Mouse (Mus musculus) E14TG2a.4 (cell line): ENCODE measurements at regions not wholly inside any gene's neighbourhood (a gene's known extent, or its start where the extent isn't known, plus 50 kb on each side); places are given as distances from the start of the nearest gene placed in this dataset.

Source experiments
- H3K27me3 ChIP-seq: 2 replicates; pipeline ENCODE4 v1.6.1; 2014; ENCODE audit warnings: low read length, control low read depth; ENCODE audit not compliant: insufficient read depth
- H3K36me3 ChIP-seq: 2 replicates; pipeline ENCODE4 v1.6.1; 2014; ENCODE audit warnings: low read length, control low read depth; ENCODE audit not compliant: insufficient read depth
- H3K4me1 ChIP-seq: replicated peaks from 2 replicates; pipeline ENCODE4 v1.6.1; 2014; ENCODE audit warnings: low read depth, low read length, control low read depth
- H3K4me3 ChIP-seq: replicated peaks from 2 replicates; pipeline ENCODE4 v1.5.1; 2014; ENCODE audit warnings: mild to moderate bottlenecking, low read length
- H3K9me3 ChIP-seq: 2 replicates; pipeline ENCODE4 v1.6.1; 2014; ENCODE audit warnings: low read length, control low read depth
- CTCF ChIP-seq: conservative IDR thresholded peaks from 2 replicates; pipeline ENCODE4 v1.5.1; 2014; ENCODE audit warnings: low read length
- NANOG ChIP-seq: IDR thresholded peaks from 2 replicates; pipeline ENCODE4 v1.6.1; 2014; ENCODE audit warnings: borderline replicate concordance, low read length, mixed read lengths
- POU5F1 ChIP-seq: IDR thresholded peaks from 2 replicates; pipeline ENCODE4 v1.6.1; 2014; ENCODE audit warnings: low read length, borderline replicate concordance

GRCm38 (mm10) chr10:65342513-65342912, 1252.4 kb upstream of the Lrrtm3 start:
- Histone ChIP-seq H3K27me3 (no peaks in the 10 kb centered on the region), H3K36me3 (no peaks in the 10 kb centered on the region), H3K9me3 (no peaks in the 10 kb centered on the region), H3K4me1 (no peaks in the 10 kb centered on the region), H3K4me3 (no peak overlapping the region)
- TF ChIP-seq NANOG (no peak), CTCF (peak; percentile 61)

- no peaks in the 10 kb centered on the region for H3K27me3 ChIP-seq
- no peak for TF ChIP-seq POU5F1
- TF ChIP-seq NANOG, result no peak
- no peak for TF ChIP-seq CTCF
- H3K9me3 ChIP-seq, result no peaks in the 10 kb centered on the region
- no peak overlapping the region for H3K4me3 ChIP-seq
- no peaks in the 10 kb centered on the region for H3K4me1 ChIP-seq
- H3K36me3 ChIP-seq, result no peaks in the 10 kb centered on the region
Observed at GRCm38 (mm10) chr10:65330345-65330744, 1240.3 kb upstream of the Lrrtm3 start.

GRCm38 (mm10) chr10:65324840-65325410, 1234.8 kb upstream of the Lrrtm3 start:
- Histone ChIP-seq H3K9me3 (no peaks in the 10 kb centered on the region), H3K4me1 (no peaks in the 10 kb centered on the region), H3K4me3 (no peak overlapping the region), H3K36me3 (no peaks in the 10 kb centered on the region), H3K27me3 (no peaks in the 10 kb centered on the region)
- TF ChIP-seq POU5F1 (no peak), NANOG (no peak), CTCF (no peak)

- TF ChIP-seq NANOG (no peak), CTCF (no peak), POU5F1 (no peak)
- H3K4me3 ChIP-seq, result no peak overlapping the region
- no peaks in the 10 kb centered on the region for H3K9me3 ChIP-seq
- H3K27me3 ChIP-seq, result no peaks in the 10 kb centered on the region
- no peaks in the 10 kb centered on the region for H3K36me3 ChIP-seq
- H3K4me1 ChIP-seq, result no peaks in the 10 kb centered on the region
Observed at GRCm38 (mm10) chr10:65298263-65298662, 1208.2 kb upstream of the Lrrtm3 start.
